Mouse (Mus musculus) cerebellum, postnatal 25 days (tissue): Measurements from ENCODE around the gene Hnf4a.
A peak's percentile ranks its signal among the peaks of the same experiment; 100 is the strongest.

ENCODE experiments used
- DNase-seq, 2 experiments: peaks; one replicate each; pipeline ENCODE4 v3.0.0; 2021; ENCODE audit warnings: mixed read lengths in 2 of 2

Gene Hnf4a

GRCm38 (mm10) chr2:163554425-163554982, 47.9 kb downstream of the Hnf4a start:
- no peak for DNase-seq

- no peak for DNase-seq
Observed at GRCm38 (mm10) chr2:163554996-163555395, 48.4 kb downstream of the Hnf4a start.

- DNase-seq: no peak
Observed at GRCm38 (mm10) chr2:163555417-163555816, 48.8 kb downstream of the Hnf4a start.

- no peak for DNase-seq
Observed at GRCm38 (mm10) chr2:163558548-163558947, 51.9 kb downstream of the Hnf4a start.

- DNase-seq: no peak
Observed at GRCm38 (mm10) chr2:163559236-163559635, 52.6 kb downstream of the Hnf4a start.

GRCm38 (mm10) chr2:163560247-163560646, 53.6 kb downstream of the Hnf4a start:
- no peak for DNase-seq

- no peak for DNase-seq
Observed at GRCm38 (mm10) chr2:163561258-163561948, 54.8 kb downstream of the Hnf4a start.

- no peak for DNase-seq
Observed at GRCm38 (mm10) chr2:163564646-163565045, 58.0 kb downstream of the Hnf4a start.

GRCm38 (mm10) chr2:163574321-163574720, 67.7 kb downstream of the Hnf4a start:
- no peak for DNase-seq

- no peak for DNase-seq
Observed at GRCm38 (mm10) chr2:163575248-163575647, 68.6 kb downstream of the Hnf4a start.

- DNase-seq: no peak
Observed at GRCm38 (mm10) chr2:163577986-163578385, 71.4 kb downstream of the Hnf4a start.

GRCm38 (mm10) chr2:163580069-163580945, 73.7 kb downstream of the Hnf4a start:
- DNase-seq: no peak

GRCm38 (mm10) chr2:163583226-163584087, 76.8 kb downstream of the Hnf4a start:
- DNase-seq: peak; percentile 40 to 54

GRCm38 (mm10) chr2:163584088-163584426, 77.4 kb downstream of the Hnf4a start:
- peak in 1 of 2 experiments; percentile 20 for DNase-seq

- DNase-seq: peak in 1 of 2 experiments; percentile 40
Observed at GRCm38 (mm10) chr2:163586384-163587261, 80.0 kb downstream of the Hnf4a start.

GRCm38 (mm10) chr2:163587506-163587905, 80.9 kb downstream of the Hnf4a start:
- no peak for DNase-seq

GRCm38 (mm10) chr2:163590211-163590610, 83.6 kb downstream of the Hnf4a start:
- no peak for DNase-seq

- DNase-seq: no peak
Observed at GRCm38 (mm10) chr2:163590996-163591395, 84.4 kb downstream of the Hnf4a start.

- DNase-seq: peak in 1 of 2 experiments; percentile 48
Observed at GRCm38 (mm10) chr2:163592084-163592483, 85.5 kb downstream of the Hnf4a start.

GRCm38 (mm10) chr2:163593636-163594282, 87.2 kb downstream of the Hnf4a start:
- DNase-seq: no peak

- DNase-seq: no peak
Observed at GRCm38 (mm10) chr2:163595119-163595518, 88.5 kb downstream of the Hnf4a start.
